In the genomic region with DNA sequence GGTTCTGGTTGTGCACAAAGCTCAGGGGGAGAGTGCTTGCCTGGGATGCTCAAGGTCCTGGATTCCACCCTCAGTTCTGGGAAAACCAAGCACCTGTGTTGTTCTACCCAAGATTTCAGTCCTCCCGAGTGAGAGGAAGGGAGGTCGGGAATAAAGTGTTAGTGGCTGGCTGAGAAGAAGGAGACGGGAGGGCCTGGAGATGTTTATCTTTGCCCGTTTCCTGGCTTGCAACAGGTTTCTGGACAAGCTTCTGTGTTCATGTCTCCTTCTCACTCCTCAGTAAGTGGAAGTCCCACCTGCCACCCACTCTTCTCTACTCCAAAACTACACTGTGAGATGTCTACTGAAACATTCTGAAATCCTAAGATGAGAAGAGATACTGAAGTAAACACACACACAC, we compare ENCODE assay signal across 14 mouse cellular contexts. TPM values are rescaled to one million over a fixed set of nuclear protein-coding genes. Genes with fewer than 3 reads are reported as not detected.
DNase-seq lines count a peak whose midpoint lies in the region; ATAC-seq and TF ChIP-seq lines count a peak whose summit lies in the region.
"Had no signal": no experiment of that assay in that cellular context is flagged by ENCODE, and none has a peak within 500 bp of the region (broad histone marks: within the 10 kb centered on the region; RNA-seq: fewer than 3 reads in every experiment).

No protein-coding gene starts in this region.

- intact Hi-C loops in gastrocnemius, adult 2 months (cut with DNase I): no loop called here

- WGBS in intestine, embryonic 15.5 days: 23% methylated on average over 4 of the region's 4 CpGs
- 45% methylated on average over 4 of the region's 4 CpGs for WGBS in intestine, embryonic 16.5 days
- WGBS in lung, embryonic 15.5 days: 16% methylated on average over 4 of the region's 4 CpGs
- WGBS in midbrain, postnatal 0 days: 79% methylated on average over 4 of the region's 4 CpGs

- no peak for DNase-seq in gastrocnemius, adult 2 months
- no peak for DNase-seq in gastrocnemius, postnatal 10 days
- DNase-seq in lung, postnatal 10 days: no peak
- DNase-seq in midbrain, postnatal 0 days (ENCODE audit: low spot score): no peak
- DNase-seq: cerebellum, adult 18-20 months; lung, adult 2 months; right cerebral cortex, adult 18-20 months had no signal

- no peaks in the 10 kb centered on the region for H3K27me3 ChIP-seq in intestine, embryonic 15.5 days (replicated peaks)
- no peaks in the 10 kb centered on the region for H3K27me3 ChIP-seq in intestine, embryonic 16.5 days (replicated peaks; ENCODE audit: control insufficient read depth, insufficient read depth, low read length)
- H3K27me3 ChIP-seq in lung, embryonic 15.5 days: no peaks in the 10 kb centered on the region
- no peaks in the 10 kb centered on the region for H3K27me3 ChIP-seq in midbrain, postnatal 0 days (ENCODE audit: insufficient read depth, low read length)
- H3K27me3 ChIP-seq: embryonic facial prominence, embryonic 12.5 days; forebrain, embryonic 15.5 days had no signal

- H3K9ac ChIP-seq in intestine, embryonic 15.5 days: no peak overlapping the region
- H3K9ac ChIP-seq in intestine, embryonic 16.5 days (ENCODE audit: low read depth, low read length): no peak overlapping the region
- no peak overlapping the region for H3K9ac ChIP-seq in lung, embryonic 15.5 days
- no peak overlapping the region for H3K9ac ChIP-seq in midbrain, postnatal 0 days (replicated peaks; ENCODE audit: low read length, poor library complexity, severe bottlenecking)
- H3K9ac ChIP-seq: embryonic facial prominence, embryonic 12.5 days; forebrain, embryonic 15.5 days had no signal

- no peak overlapping the region for H3K4me2 ChIP-seq in intestine, embryonic 15.5 days (replicated peaks)
- no peak overlapping the region for H3K4me2 ChIP-seq in intestine, embryonic 16.5 days (ENCODE audit: low read depth, low read length)
- H3K4me2 ChIP-seq in lung, embryonic 15.5 days: no peak overlapping the region
- H3K4me2 ChIP-seq in midbrain, postnatal 0 days (ENCODE audit: low read depth, low read length, poor library complexity, severe bottlenecking): no peak overlapping the region
- H3K4me2 ChIP-seq: embryonic facial prominence, embryonic 12.5 days; forebrain, embryonic 15.5 days had no signal

- peak overlapping the region; percentile 87 for H3K27ac ChIP-seq in gastrocnemius, adult 2 months
- peak overlapping the region; percentile 32; the same call in 1 of the 2 replicates for H3K27ac ChIP-seq in intestine, embryonic 15.5 days
- H3K27ac ChIP-seq in intestine, embryonic 16.5 days (ENCODE audit: low read length): no peak overlapping the region
- peak overlapping the region; percentile 61 for H3K27ac ChIP-seq in lung, embryonic 15.5 days
- H3K27ac ChIP-seq in brown adipose tissue, adult 24 weeks (replicated peaks; ENCODE audit: low read depth, low read length): peak overlapping the region; percentile 94
- H3K27ac ChIP-seq in midbrain, postnatal 0 days (ENCODE audit: low read depth, low read length): no peak overlapping the region
- H3K27ac ChIP-seq: forebrain, embryonic 15.5 days had no signal

- H3K4me1 ChIP-seq in intestine, embryonic 15.5 days (replicated peaks): peaks cover 16% of the 10 kb centered on the region
- peaks cover 6% of the 10 kb centered on the region; the same call in 1 of the 2 replicates for H3K4me1 ChIP-seq in intestine, embryonic 16.5 days (ENCODE audit: control insufficient read depth, insufficient read depth, low read length)
- H3K4me1 ChIP-seq in lung, embryonic 15.5 days: peaks cover 45% of the 10 kb centered on the region
- H3K4me1 ChIP-seq in brown adipose tissue, adult 24 weeks (ENCODE audit: control insufficient read depth, insufficient read depth, insufficient read length, low read length): peaks cover 63% of the 10 kb centered on the region
- no peaks in the 10 kb centered on the region for H3K4me1 ChIP-seq in midbrain, postnatal 0 days (ENCODE audit: insufficient read depth, low read length)
- H3K4me1 ChIP-seq: forebrain, embryonic 15.5 days had no signal

- H3K9me3 ChIP-seq in intestine, embryonic 15.5 days: no peaks in the 10 kb centered on the region
- no peaks in the 10 kb centered on the region for H3K9me3 ChIP-seq in intestine, embryonic 16.5 days (ENCODE audit: control insufficient read depth, low read length)
- no peaks in the 10 kb centered on the region for H3K9me3 ChIP-seq in lung, embryonic 15.5 days
- no peaks in the 10 kb centered on the region for H3K9me3 ChIP-seq in midbrain, postnatal 0 days (ENCODE audit: low read length)
- H3K9me3 ChIP-seq: embryonic facial prominence, embryonic 12.5 days; forebrain, embryonic 15.5 days had no signal

- no peak overlapping the region; the same call in 1 of the 2 replicates for H3K4me3 ChIP-seq in gastrocnemius, adult 2 months
- no peak overlapping the region for H3K4me3 ChIP-seq in intestine, embryonic 15.5 days (replicated peaks)
- no peak overlapping the region for H3K4me3 ChIP-seq in intestine, embryonic 16.5 days (ENCODE audit: low read length)
- H3K4me3 ChIP-seq in lung, embryonic 15.5 days: no peak overlapping the region
- no peak overlapping the region for H3K4me3 ChIP-seq in brown adipose tissue, adult 24 weeks (ENCODE audit: insufficient read depth, low read depth, low read length)
- H3K4me3 ChIP-seq in midbrain, postnatal 0 days (ENCODE audit: low read depth, low read length): no peak overlapping the region
- H3K4me3 ChIP-seq: embryonic facial prominence, embryonic 12.5 days; forebrain, embryonic 15.5 days had no signal

- H3K36me3 ChIP-seq in intestine, embryonic 15.5 days: no peaks in the 10 kb centered on the region
- H3K36me3 ChIP-seq in intestine, embryonic 16.5 days (ENCODE audit: control insufficient read depth, insufficient read depth, low read length): no peaks in the 10 kb centered on the region
- no peaks in the 10 kb centered on the region for H3K36me3 ChIP-seq in lung, embryonic 15.5 days
- no peaks in the 10 kb centered on the region for H3K36me3 ChIP-seq in midbrain, postnatal 0 days (ENCODE audit: insufficient read depth, low read length)
- H3K36me3 ChIP-seq: embryonic facial prominence, embryonic 12.5 days; forebrain, embryonic 15.5 days had no signal

- TF ChIP-seq CTCF in gastrocnemius, adult 2 months (IDR thresholded peaks at IDR 0.05): no peak
- TF ChIP-seq CTCF in midbrain, postnatal 0 days (IDR thresholded peaks at IDR 0.05): no peak

- no peak for ATAC-seq in intestine, embryonic 15.5 days
- ATAC-seq in intestine, embryonic 16.5 days: no peak
- ATAC-seq in lung, embryonic 15.5 days (ENCODE audit: borderline replicate concordance, extremely low read depth, low FRiP score, low TSS enrichment): no peak
- no peak for ATAC-seq in midbrain, postnatal 0 days (ENCODE audit: low FRiP score)
- ATAC-seq: forebrain, embryonic 15.5 days; midbrain, embryonic 16.5 days had no signal

RNA-seq across cellular contexts. Expression of a gene that starts 39.2 kb away (rescaled TPM):
- 1 to 10 TPM; 7.9 to 8.5 TPM for total RNA-seq in gastrocnemius, adult 2 months (2021)
- total RNA-seq in gastrocnemius, postnatal 10 days (2021): 10 to 100 TPM; 17.2 to 19.9 TPM
- polyA plus RNA-seq in intestine, embryonic 15.5 days (2015; fragmentation: Nextera tagmentation; extraction: Ambion mirVana): 12.6 and 14.4 TPM in 2 replicates
- polyA plus RNA-seq in intestine, embryonic 16.5 days (2015; fragmentation: Nextera tagmentation; extraction: Ambion mirVana): 10.1 and 10.3 TPM in 2 replicates
- 34.4 and 35.2 TPM in 2 replicates for polyA plus RNA-seq in lung, embryonic 15.5 days (2015; fragmentation: Nextera tagmentation; extraction: Ambion mirVana)
- polyA plus RNA-seq in brown adipose tissue, adult 24 weeks (2012; ENCODE audit: insufficient read depth, insufficient read length, missing spikeins): 11.7 and 19.1 TPM in 2 replicates
- total RNA-seq in midbrain, postnatal 0 days (2014; rRNA removed): 8.4 and 9.1 TPM in 2 replicates
- polyA plus RNA-seq in midbrain, postnatal 0 days (2015; fragmentation: Nextera tagmentation; extraction: Ambion mirVana): 5.5 and 5.9 TPM in 2 replicates

Comparison
In these comparisons a context has a peak if more than half of its experiments do, and no peak if none do; other contexts are left out.
1. H3K27ac ChIP-seq: peak in gastrocnemius, adult 2 months (single experiment), intestine, embryonic 15.5 days (single experiment), lung, embryonic 15.5 days (single experiment) and brown adipose tissue, adult 24 weeks (single experiment); none in intestine, embryonic 16.5 days (single experiment) and midbrain, postnatal 0 days (single experiment).